Mouse (Mus musculus) heart, adult 2 months (tissue): ENCODE measurements around the gene Eml2. TPM values are rescaled to one million over a fixed set of nuclear protein-coding genes. Genes with fewer than 3 reads are reported as not detected.

Source experiments
- DNase-seq, 2 experiments: peaks; one replicate each; pipeline ENCODE4 v3.0.0; 2021
- H3K27ac ChIP-seq: fragments of 200-600 bp; 2 replicates; pipeline ENCODE4 v1.8.1; 2022
- H3K27me3 ChIP-seq: fragments of 200-500 bp; 2 replicates; pipeline ENCODE4 v1.6.1; 2012; ENCODE audit warnings: mild to moderate bottlenecking, low read length, inconsistent platforms, mixed read lengths; ENCODE audit not compliant: control insufficient read depth, insufficient read depth
- H3K36me3 ChIP-seq: fragments of 200-500 bp; 2 replicates; pipeline ENCODE4 v1.6.1; 2012; ENCODE audit warnings: low read length, inconsistent platforms; ENCODE audit not compliant: control insufficient read depth, insufficient read depth
- H3K4me1 ChIP-seq: fragments of 200-500 bp; 2 replicates; pipeline ENCODE4 v1.6.1; 2011; ENCODE audit warnings: low read length; ENCODE audit not compliant: control insufficient read depth, insufficient read depth
- H3K4me3 ChIP-seq: fragments of 200-600 bp; 2 replicates; pipeline ENCODE4 v1.8.1; 2022
- H3K79me2 ChIP-seq: fragments of 200-500 bp; replicated peaks from 2 replicates; pipeline ENCODE4 v1.6.1; 2012; ENCODE audit warnings: mild to moderate bottlenecking, inconsistent platforms, low read length, moderate library complexity, mixed read lengths; ENCODE audit not compliant: control insufficient read depth, insufficient read depth
- H3K9ac ChIP-seq: fragments of 200-500 bp; 2 replicates; pipeline ENCODE4 v1.6.1; 2012; ENCODE audit warnings: low read depth, mild to moderate bottlenecking, control low read depth, inconsistent platforms, low read length, mixed read lengths
- CTCF ChIP-seq: fragments of 200-600 bp; IDR thresholded peaks from 2 replicates; pipeline ENCODE4 v1.8.1; 2022; ENCODE audit warnings: antibody characterized with exemption, mild to moderate bottlenecking, moderate library complexity
- EP300 ChIP-seq: fragments of 200-500 bp; IDR thresholded peaks from 2 replicates; pipeline ENCODE4 v1.6.1; 2011; ENCODE audit warnings: low read depth, low read length, control low read depth; ENCODE audit not compliant: insufficient read depth
- POLR2A ChIP-seq: fragments of 200-500 bp; IDR thresholded peaks from 2 replicates; pipeline ENCODE4 v1.6.1; 2011; ENCODE audit warnings: mild to moderate bottlenecking, low read depth, low read length, control low read depth; ENCODE audit not compliant: insufficient read depth
- WGBS: fragments of 180-500 bp; shearing (Covaris S2); methylation state at CpG from one replicate; pipeline ENCODE4 v1.1.7; 2018; 5-methylcytosine and 5-hydroxymethylcytosine counted together
- intact Hi-C: fragments of 180-260 bp; cut with DNase I; formaldehyde crosslinking; loops from one replicate; pipeline ENCODE4 v1.15.1; 2025
- polyA plus RNA-seq: library from polyadenylated mRNA; depleted of rRNA; stranded (reverse); fragments of >200 nt; gene quantifications from 2 replicates; pipeline ENCODE4 v1.2.3, GENCODE M21; 2012
- total RNA-seq, 2 experiments: library from RNA; stranded (reverse); gene quantifications; 2 replicates each; pipeline ENCODE4 v1.2.3; 2021

Eml2 gene
- total and polyA plus RNA-seq, 3 experiments = 35.6 to 38.8 (median 38.7) TPM

DNA sequence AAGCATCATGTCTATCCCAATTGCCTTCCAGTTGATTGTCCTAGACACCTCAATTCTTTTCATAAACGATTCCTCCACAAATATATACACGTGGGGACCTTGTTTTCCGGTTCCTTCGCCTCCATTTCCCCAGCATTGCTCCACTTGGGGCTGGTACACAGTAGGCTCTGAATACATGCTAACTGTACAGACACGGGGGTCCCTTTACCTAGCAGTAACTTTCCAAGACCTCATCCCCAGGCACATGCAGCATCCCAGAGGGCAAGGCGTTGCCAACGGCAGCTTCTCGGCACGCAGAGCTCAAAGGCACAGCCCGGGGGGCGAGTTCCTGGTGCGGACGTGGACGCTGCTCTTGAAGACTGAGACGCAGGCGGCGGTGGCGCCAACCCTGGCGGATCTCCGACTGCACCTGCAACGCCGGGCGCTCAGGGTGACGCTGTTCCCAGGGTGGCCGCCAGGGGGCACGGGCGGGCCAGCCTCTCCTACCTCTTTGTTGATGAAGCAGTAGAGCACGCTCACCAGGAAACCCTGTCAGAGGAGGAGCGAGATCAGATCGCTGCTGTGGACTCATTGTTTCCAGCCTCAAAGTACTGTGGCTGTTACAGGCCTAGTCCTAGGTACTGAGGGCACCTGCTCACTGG is 18.9 kb upstream of the Eml2 start:
- Histone ChIP-seq H3K27ac (no peak overlapping the region), H3K9ac (peak overlapping the region; percentile 45), H3K4me1 (peaks cover 3% of the 10 kb centered on the region), H3K27me3 (peaks cover 2% of the 10 kb centered on the region; the same call in 1 of the 2 replicates), H3K36me3 (no peaks in the 10 kb centered on the region), H3K4me3 (no peak overlapping the region), H3K79me2 (no peaks in the 10 kb centered on the region)
- TF ChIP-seq POLR2A (no peak), EP300 (peak; percentile 55; the same call in 1 of the 2 replicates), CTCF (no peak)
- 5% methylated on average over 30 of the region's 30 CpGs for WGBS
- intact Hi-C loops = loop anchor here (1.0 to 5.0 kb wide), 2 partner anchors 16 to 50 kb away; no protein-coding TSS in a partner anchor
- peak; percentile 89 to 93 for DNase-seq

DNA sequence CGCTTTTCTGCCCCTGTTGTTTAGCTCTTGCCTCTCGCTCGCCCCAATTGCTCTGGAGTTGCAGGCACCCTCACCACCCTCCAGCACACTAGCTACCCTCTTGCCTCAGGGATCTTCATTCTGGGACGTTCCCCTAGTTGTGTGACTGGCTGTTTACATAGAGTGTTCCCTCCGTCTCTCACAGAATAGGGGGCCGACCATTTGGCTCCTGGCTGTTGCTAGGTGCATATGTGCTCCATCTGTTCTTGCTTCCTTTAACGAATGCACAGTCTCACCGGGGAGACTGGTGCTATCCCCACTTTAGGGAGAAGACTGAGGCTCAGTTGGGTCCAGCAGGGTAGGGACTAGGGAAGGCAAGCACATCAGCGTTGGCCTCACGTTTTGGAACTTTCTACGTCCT is 17.6 kb upstream of the Eml2 start:
- TF ChIP-seq EP300 (no peak), POLR2A (no peak), CTCF (no peak)
- Histone ChIP-seq H3K79me2 (no peaks in the 10 kb centered on the region), H3K9ac (no peak overlapping the region), H3K4me3 (no peak overlapping the region), H3K27me3 (peaks cover 2% of the 10 kb centered on the region; the same call in 1 of the 2 replicates), H3K27ac (no peak overlapping the region), H3K4me1 (peaks cover 3% of the 10 kb centered on the region), H3K36me3 (no peaks in the 10 kb centered on the region)
- no peak for DNase-seq
- 77% methylated on average over 11 of the region's 11 CpGs for WGBS
- intact Hi-C loops = loop anchor here (5.0 kb wide), 1 partner anchor 49 kb away; no protein-coding TSS in a partner anchor

DNA sequence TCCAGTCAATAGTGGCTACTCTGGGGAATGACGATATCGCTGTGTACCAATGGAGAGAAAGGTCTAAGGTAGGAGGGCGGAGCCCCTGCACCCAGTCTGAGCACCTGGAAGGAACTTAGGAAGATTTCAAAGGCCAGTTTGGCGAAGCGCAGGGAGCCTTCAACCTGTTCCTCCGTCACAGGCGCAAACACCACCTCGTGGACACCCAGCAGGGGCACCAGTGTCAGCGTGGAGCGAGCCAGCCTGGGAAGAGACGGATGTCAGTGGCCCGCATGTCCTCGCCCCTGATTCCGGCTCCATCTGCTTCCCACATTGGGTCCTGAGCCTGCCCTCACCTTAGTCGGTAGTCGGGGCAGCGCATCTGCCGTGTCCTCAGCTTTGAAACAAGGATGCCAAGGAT is 16.8 kb upstream of the Eml2 start:
- H3K36me3 ChIP-seq = no peaks in the 10 kb centered on the region
- intact Hi-C loops = loop anchor here (5.0 kb wide), 1 partner anchor 48 kb away; no protein-coding TSS in a partner anchor
- WGBS = 37% methylated on average over 18 of the region's 18 CpGs
- H3K4me3 ChIP-seq = no peak overlapping the region
- no peak for TF ChIP-seq EP300
- H3K4me1 ChIP-seq = peaks cover 3% of the 10 kb centered on the region
- no peak for DNase-seq
- H3K27ac ChIP-seq = no peak overlapping the region
- no peak overlapping the region for H3K9ac ChIP-seq
- no peaks in the 10 kb centered on the region for H3K79me2 ChIP-seq
- peaks cover 2% of the 10 kb centered on the region; the same call in 1 of the 2 replicates for H3K27me3 ChIP-seq

DNA sequence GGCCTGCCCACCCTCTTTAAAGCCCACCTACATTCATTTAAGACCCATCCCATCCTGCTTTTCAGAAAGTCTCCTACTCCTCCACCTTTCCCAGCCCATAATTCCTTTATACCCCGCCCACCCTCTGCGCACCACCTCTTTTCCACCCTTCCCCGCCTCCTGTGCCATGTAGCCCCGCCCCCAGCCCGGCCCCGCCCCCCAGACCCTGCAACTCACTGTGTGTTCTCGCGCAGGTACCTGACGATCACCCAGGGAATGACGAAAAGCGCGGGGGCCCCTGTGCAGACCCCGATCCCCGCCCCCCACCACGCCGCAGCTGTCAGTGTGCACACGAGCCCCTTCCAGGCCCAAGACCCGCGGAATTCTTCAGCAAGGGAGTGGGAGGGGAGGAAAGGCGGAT is 16.1 kb upstream of the Eml2 start:
- Histone ChIP-seq H3K27me3 (peaks cover 2% of the 10 kb centered on the region; the same call in 1 of the 2 replicates), H3K27ac (no peak overlapping the region), H3K36me3 (no peaks in the 10 kb centered on the region), H3K4me1 (peaks cover 3% of the 10 kb centered on the region), H3K79me2 (no peaks in the 10 kb centered on the region), H3K4me3 (no peak overlapping the region), H3K9ac (no peak overlapping the region)
- intact Hi-C loops = no loop called here
- WGBS = 4% methylated on average over 20 of the region's 20 CpGs
- no peak for DNase-seq
- TF ChIP-seq POLR2A = no peak
- no peak for TF ChIP-seq CTCF
- no peak for TF ChIP-seq EP300

DNA sequence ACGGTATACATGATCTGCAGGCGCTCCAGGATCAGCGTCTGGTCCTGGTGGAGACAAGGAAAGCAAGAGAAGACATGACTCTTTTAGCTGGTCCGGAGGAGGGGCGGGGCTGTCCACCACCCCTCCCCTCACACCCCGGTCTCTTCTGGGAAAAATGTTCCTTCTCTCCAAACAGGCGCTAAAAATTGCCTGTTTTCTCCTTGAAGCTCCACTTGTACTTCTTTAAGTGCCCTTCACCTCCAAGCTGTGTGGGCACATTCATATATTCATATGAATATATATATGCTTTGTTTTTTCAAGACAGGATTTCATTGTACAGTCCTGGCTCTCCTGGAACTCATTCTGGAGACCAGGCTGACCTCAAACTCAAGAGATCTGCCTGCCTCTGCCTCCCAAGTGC is 13.3 kb upstream of the Eml2 start:
- Histone ChIP-seq H3K27ac (no peak overlapping the region), H3K4me1 (peaks cover 3% of the 10 kb centered on the region; the same call in 1 of the 2 replicates), H3K27me3 (peaks cover 2% of the 10 kb centered on the region; the same call in 1 of the 2 replicates), H3K4me3 (no peak overlapping the region), H3K36me3 (no peaks in the 10 kb centered on the region), H3K79me2 (no peaks in the 10 kb centered on the region), H3K9ac (no peak overlapping the region)
- WGBS = 87% methylated on average over 7 of the region's 7 CpGs
- no peak for DNase-seq
- intact Hi-C loops = no loop called here
- no peak for TF ChIP-seq POLR2A
- TF ChIP-seq CTCF = no peak
- TF ChIP-seq EP300 = no peak

DNA sequence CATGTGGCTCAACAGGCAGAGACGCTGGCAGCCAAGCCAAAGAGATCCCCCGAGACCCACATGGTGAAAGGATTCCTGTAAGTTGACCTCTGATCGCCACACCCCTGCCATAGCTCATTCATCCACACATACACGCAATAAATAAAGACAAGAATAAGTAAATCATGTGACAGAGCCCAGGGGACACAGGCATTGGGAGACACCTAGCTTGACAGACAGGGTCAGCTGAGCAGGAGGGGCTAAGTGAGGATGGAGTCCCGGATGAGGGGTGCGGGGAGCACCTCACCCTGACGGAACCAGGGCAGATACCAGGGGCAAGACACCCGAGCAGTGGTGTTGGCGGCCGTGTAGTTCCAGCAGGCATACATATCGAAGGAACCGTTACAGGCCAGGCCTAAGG is 12.5 kb upstream of the Eml2 start:
- Histone ChIP-seq H3K27me3 (peaks cover 2% of the 10 kb centered on the region; the same call in 1 of the 2 replicates), H3K4me3 (no peak overlapping the region), H3K36me3 (no peaks in the 10 kb centered on the region), H3K79me2 (no peaks in the 10 kb centered on the region), H3K27ac (no peak overlapping the region), H3K4me1 (peaks cover 3% of the 10 kb centered on the region; the same call in 1 of the 2 replicates), H3K9ac (no peak overlapping the region)
- 52% methylated on average over 12 of the region's 12 CpGs for WGBS
- intact Hi-C loops = no loop called here
- DNase-seq = no peak
- no peak for TF ChIP-seq POLR2A
- no peak for TF ChIP-seq CTCF
- TF ChIP-seq EP300 = no peak
